In genomic region chr5:35804685-35805084, GRCm38 (mm10) we compare ENCODE assay signal across 26 mouse cellular contexts. TPM values are rescaled to one million over a fixed set of nuclear protein-coding genes. Genes with fewer than 3 reads are reported as not detected.
"Had no signal": no experiment of that assay in that cellular context is flagged by ENCODE, and none has a peak within 500 bp of the region (broad histone marks: within the 10 kb centered on the region; RNA-seq: fewer than 3 reads in every experiment).

No protein-coding gene starts in this region.

- H3K36me3 ChIP-seq: kidney, embryonic 15.5 days; limb, embryonic 10.5 days; limb, embryonic 13.5 days; liver, embryonic 12.5 days; liver, embryonic 15.5 days; lung, embryonic 15.5 days; midbrain, embryonic 10.5 days; midbrain, embryonic 13.5 days; neural tube, embryonic 13.5 days had no signal

- DNase-seq: kidney, postnatal 10 days; kidney, postnatal 36 days; layer of hippocampus, adult 9-11 months; liver; lung, adult 18-20 months; lung, postnatal 10 days; lung, postnatal 36 days; retina, postnatal 1 day; thymus, adult 2 months; thymus, postnatal 14 days; thymus, postnatal 4 days had no signal

- H3K27me3 ChIP-seq: kidney, embryonic 15.5 days; limb, embryonic 13.5 days; liver, embryonic 12.5 days; liver, embryonic 15.5 days; lung, embryonic 15.5 days; midbrain, embryonic 13.5 days; neural tube, embryonic 13.5 days had no signal

- H3K4me1 ChIP-seq: kidney, embryonic 15.5 days; limb, embryonic 10.5 days; limb, embryonic 13.5 days; liver, embryonic 12.5 days; liver, embryonic 15.5 days; lung, embryonic 15.5 days; megakaryocyte, embryonic 14.5 days; midbrain, embryonic 10.5 days; midbrain, embryonic 13.5 days; neural tube, embryonic 13.5 days had no signal

- ATAC-seq: liver, embryonic 12.5 days; midbrain, embryonic 13.5 days; midbrain, embryonic 16.5 days had no signal

- H3K4me2 ChIP-seq: kidney, embryonic 15.5 days; limb, embryonic 13.5 days; liver, embryonic 12.5 days; liver, embryonic 15.5 days; lung, embryonic 15.5 days; midbrain, embryonic 13.5 days; neural tube, embryonic 13.5 days had no signal

- H3K4me3 ChIP-seq: kidney, embryonic 15.5 days; limb, embryonic 10.5 days; limb, embryonic 13.5 days; liver, embryonic 12.5 days; liver, embryonic 15.5 days; lung, embryonic 15.5 days; megakaryocyte, embryonic 14.5 days; midbrain, embryonic 10.5 days; midbrain, embryonic 13.5 days; myocyte; neural tube, embryonic 13.5 days had no signal

- H3K9ac ChIP-seq: kidney, embryonic 15.5 days; limb, embryonic 13.5 days; liver, embryonic 12.5 days; liver, embryonic 15.5 days; lung, embryonic 15.5 days; midbrain, embryonic 13.5 days; neural tube, embryonic 13.5 days had no signal

- H3K9me3 ChIP-seq: kidney, embryonic 15.5 days; limb, embryonic 10.5 days; liver, embryonic 12.5 days; liver, embryonic 15.5 days; lung, embryonic 15.5 days; megakaryocyte, embryonic 14.5 days; midbrain, embryonic 10.5 days; midbrain, embryonic 13.5 days; neural tube, embryonic 13.5 days had no signal

- H3K27ac ChIP-seq: kidney, embryonic 15.5 days; limb, embryonic 10.5 days; limb, embryonic 13.5 days; liver, embryonic 12.5 days; liver, embryonic 15.5 days; lung, embryonic 15.5 days; midbrain, embryonic 10.5 days; midbrain, embryonic 13.5 days; neural tube, embryonic 13.5 days; stomach, postnatal 0 days had no signal

RNA-seq across cellular contexts. Expression of gene Ablim2, which starts 47.0 kb away (rescaled TPM):
- total RNA-seq: monocyte, adult 5-6 weeks; neutrophil, adult 5-6 weeks had no signal
